Mouse (Mus musculus) heart, embryonic 16.5 days (tissue): ENCODE measurements around the gene Cul4b. TPM values are rescaled to one million over a fixed set of nuclear protein-coding genes. Genes with fewer than 3 reads are reported as not detected.

Source experiments
- polyA plus RNA-seq: library from polyadenylated mRNA; unstranded; fragments of >200 nt; fragmentation: Nextera tagmentation; extraction: Ambion mirVana; gene quantifications from 2 replicates; pipeline ENCODE4 v1.2.1, GENCODE M21; 2015

The Cul4b gene
- polyA plus RNA-seq, 1 experiment from 2014 or later, result 14.0 TPM

Other genes starting within 250 kb of the Cul4b start
- gene Lamp2, start 119.7 kb downstream of the Cul4b start, polyA plus RNA-seq, result 137 and 161 TPM in 2 replicates
- gene Mcts1, start 24.4 kb upstream of the Cul4b start, polyA plus RNA-seq, result 54.3 and 65.6 TPM in 2 replicates
- 23.9 and 29.0 TPM in 2 replicates for gene C1galt1c1, start 58.9 kb upstream of the Cul4b start, polyA plus RNA-seq
- 0.96 and 1.7 TPM in 2 replicates for gene 6030498E09Rik, start 196.5 kb upstream of the Cul4b start, polyA plus RNA-seq